Mouse (Mus musculus): Measurements from ENCODE around the gene Pacs1. TPM values are rescaled to one million over a fixed set of nuclear protein-coding genes. Genes with fewer than 3 reads are reported as not detected.

Gene Pacs1
- polyA plus RNA-seq (2017; shearing (Covaris generic)): 95.2 TPM

DNA sequence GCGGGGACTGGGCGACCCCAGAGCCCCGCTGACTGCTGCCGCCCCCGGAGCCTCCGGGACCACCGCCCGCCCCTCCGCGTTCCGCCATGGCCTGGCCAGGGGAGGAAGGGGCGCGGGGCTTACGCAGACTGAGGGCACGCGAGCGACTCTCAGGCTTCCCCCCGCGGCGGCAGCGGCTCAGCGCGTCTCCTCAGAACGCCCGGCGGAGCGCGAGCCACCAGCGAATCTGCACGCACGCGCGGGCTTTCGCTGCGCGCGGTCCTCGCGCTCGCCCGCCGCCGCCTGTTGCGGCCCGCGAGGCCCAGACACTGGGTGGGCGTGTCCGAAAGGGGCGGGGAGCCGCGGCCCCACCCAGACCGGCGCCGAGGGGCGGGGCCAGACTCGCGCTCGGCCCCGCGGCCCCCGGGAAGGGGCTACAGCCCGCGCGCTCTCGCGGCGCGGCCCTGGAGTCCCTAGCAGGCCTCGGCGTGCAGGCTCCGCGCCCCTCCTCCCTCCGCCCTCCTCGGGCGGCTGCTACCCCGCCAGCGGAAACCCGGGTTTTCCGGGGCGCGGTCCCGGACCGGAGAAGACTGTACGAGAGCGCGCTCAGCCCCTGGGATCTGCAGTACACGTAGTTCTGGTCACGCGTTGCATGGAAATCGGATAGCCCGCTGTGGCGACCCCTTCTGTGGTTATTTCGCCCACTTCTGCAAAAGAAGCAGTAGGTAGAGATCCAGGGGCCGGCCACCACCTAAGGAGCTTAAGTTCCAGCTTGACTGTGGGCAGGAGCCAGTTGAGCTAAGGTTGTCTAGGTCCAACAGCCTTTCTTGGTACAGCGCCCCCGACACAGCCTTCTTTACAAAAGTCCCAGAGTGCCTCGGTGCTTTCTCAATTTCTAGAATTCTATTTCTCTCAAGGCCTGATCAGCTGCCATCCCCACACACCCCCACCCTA lies at the start of gene Pacs1:
TSS of gene Pacs1 (minus strand) at position 319 of the 933 bp plus-strand sequence.

DNA sequence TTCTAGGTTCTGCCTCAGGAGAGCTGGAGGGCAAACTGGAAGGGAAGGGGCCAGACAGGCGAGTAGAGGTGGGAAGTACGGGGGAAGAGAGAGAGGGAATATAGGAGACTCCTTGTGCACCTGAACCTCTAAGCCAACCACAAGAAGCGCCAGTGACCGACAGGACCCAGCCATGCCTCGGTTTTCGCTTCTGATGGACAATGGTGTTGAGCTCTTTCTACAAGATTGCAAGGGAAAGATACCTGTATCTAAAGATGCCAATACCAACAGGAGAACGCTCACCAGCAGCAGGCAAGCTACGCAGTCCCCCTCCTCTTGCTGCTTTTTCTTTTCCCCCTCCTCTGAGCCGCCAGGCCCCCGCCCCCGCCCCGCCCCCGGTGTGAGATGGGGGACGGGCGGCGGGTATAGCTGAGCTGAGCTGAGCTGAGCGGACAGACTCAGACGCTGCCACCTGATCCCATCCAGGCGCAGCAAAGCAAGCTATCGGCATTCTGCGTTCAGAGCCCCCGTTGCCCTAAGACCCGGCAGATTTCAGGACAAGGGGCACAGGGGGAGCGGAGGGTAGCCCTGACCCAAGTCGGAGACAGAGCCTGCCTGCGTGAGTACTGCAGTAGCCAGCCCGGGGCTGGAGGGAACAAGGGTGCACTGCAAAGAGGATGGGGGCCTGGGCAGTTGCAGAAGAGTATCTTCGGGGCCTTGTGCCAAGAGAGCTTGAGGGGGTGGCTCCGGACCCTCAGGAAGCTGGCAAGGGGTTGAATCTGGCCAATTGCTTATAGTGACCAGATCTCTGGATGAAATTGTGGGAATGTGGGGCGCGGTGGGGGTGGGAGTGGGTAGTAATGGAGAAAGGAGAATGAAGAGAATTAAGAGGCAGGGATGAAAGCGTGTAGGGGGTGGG lies 25.2 kb upstream of the Pacs1 start, which contains the start of gene Gal3st3:
TSS of gene Gal3st3 (plus strand) at position 429 of the 898 bp plus-strand sequence.

DNA sequence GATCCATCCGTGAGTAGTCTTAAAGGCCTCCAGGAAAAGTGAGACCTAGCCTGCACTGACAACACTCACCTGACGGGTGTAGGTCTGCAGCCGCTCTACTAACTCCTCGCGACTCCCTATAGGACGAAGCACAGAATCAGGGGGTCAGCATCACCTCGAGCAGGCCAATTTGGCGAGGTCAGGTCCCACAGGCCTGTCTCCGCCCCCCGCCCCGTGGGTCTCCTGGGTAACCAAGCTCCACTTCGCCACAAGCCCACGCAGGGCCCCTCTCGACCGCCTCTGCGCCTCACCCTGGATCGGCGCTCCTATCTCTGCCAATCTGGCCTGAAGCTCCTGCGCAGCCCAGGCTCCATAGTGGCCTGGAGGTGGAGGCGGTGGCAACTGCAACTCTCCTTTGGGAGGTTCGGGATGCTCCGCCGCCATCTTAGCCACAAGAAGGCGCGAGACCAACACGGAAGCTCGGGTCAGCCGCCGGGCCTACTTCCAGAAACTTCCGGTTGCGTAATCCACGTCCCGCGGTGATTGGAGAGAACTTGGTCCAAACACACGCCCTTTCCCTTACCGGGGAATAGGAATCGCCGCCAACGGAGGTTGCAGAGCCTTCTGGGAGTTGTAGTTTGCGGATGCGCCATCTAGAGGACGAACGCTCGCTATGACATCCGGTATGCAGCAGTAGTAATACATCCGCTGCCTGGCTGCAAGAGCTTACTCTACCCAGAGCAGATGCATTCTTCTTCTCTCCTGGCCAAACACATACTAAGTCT lies 22.2 kb upstream of the Pacs1 start, which contains the start of gene Sf3b2:
TSS of gene Sf3b2 (minus strand) at position 484 of the 764 bp plus-strand sequence.

DNA sequence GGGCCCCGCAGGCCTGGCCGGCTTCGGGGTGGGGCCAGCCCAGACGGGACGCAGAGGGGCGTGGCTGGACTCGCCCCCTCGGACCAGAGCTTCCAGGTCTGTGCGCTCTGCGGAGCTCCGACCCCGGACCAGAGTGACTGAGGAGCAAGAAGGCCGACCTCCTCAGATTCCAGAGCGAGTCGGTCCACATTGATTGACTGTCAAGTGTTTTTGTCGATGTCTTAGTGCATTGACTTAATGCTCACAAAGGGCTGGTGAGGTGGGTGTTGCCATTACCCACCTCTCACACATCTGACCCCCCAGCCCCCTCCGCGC lies 154.6 kb downstream of the Pacs1 start, which contains the start of gene Klc2:
TSS of gene Klc2 (minus strand) at position 177 of the 315 bp plus-strand sequence.

DNA sequence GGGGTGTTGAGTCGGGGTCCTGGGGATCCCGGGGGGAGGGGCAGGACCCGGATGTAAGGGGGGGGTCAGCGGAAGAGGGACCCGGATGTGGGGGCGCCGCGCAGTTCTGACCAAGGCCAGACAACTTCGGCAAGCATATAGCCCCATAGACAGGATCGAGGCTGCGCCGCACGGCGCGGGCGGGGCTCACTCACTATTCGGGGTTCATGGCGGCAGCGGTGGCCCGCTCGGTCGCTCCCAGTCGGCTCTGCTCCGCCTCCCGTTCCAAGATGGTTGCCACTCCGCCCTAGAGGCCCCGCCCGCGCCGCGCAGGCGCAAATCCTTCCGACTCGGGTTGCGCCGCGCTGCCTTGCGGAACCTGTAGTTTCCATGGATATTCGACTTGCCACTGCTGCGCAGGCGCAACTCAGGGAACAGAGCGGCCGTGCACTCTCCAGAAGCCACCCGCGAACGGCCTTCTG lies 166.2 kb downstream of the Pacs1 start, which contains the start of gene Rab1b:
TSS of gene Rab1b (minus strand) at position 342 of the 461 bp plus-strand sequence.

DNA sequence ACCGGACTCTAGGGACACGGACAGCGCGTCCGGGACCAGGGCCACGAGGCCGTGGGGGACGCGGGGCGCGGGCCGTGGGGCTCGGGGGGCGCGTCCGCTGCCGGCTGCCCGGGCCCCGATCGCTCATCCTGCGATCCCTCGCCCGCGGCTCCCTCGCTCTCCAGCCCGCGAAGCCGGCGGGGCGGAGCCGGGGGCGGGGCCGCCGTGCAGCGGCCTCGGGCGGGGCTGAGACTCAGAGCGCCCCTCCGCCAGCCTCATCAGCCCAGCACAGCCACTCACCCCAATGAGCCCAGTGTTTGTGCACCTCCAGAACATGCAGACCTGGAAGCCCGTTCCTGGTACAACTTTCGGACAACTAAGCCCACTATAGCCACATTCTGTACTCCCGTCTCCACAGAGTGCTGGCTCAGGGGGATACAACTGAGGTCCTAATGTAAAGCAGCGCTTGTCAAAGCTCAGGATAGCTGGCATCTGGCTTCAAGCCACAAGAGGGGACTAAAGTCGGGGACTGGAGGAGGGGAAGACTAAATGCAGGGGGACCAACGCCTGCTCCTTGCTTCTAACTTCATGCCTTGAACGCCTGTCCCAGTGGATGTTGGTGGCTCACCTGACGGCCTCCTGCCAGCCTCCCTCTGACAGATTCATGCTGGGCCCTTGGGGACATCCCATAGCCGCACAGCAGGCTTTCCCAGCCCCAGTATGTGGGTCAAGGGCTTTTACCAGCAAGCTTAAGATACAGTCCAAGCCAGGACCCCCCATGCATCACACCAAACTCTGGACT lies 174.4 kb downstream of the Pacs1 start, which contains the start of gene Cnih2:
TSS of gene Cnih2 (minus strand) at position 159 of the 781 bp plus-strand sequence.

DNA sequence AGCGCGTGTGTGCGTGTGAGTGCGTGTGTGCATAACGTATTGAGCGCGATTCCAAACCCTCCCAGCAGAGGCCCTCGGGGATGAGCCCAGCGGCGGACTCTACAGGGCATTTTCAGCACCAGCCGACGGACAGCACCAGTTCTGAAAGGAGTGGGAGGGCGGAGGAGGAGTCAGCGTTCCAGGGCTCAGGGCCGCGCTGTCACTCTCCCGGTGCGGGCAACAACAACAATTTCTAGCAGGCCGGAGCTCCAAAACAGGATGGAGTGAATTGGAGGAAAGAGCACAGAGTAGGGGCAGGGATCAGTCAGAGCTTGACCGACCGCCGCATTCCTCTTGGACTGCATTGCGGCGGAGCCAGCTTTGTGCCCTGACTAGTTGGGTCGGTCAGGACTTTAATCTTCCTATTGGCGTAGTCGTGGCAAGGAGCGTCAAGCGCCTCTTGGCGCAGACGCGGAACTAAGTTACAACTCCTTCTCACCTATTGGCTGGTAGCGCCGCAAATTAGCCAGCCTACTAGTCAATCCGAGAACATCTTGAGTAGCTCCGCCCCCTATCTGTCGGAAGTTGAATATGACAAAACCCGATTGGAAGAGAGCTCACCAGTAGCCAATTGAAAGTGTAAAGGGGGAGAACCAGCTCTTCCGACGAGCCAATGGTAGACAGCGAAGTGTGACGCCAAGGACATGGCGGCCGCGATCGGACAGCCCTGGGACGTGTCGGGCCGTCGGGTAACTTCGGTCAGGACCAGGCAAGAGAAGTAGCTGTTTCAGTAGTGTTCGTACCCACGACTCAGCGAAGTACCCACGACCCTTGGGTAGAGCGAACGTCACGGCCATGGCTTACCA lies 184.8 kb downstream of the Pacs1 start, which contains the start of gene Yif1a:
TSS of gene Yif1a (plus strand) at position 655 of the 845 bp plus-strand sequence.

DNA sequence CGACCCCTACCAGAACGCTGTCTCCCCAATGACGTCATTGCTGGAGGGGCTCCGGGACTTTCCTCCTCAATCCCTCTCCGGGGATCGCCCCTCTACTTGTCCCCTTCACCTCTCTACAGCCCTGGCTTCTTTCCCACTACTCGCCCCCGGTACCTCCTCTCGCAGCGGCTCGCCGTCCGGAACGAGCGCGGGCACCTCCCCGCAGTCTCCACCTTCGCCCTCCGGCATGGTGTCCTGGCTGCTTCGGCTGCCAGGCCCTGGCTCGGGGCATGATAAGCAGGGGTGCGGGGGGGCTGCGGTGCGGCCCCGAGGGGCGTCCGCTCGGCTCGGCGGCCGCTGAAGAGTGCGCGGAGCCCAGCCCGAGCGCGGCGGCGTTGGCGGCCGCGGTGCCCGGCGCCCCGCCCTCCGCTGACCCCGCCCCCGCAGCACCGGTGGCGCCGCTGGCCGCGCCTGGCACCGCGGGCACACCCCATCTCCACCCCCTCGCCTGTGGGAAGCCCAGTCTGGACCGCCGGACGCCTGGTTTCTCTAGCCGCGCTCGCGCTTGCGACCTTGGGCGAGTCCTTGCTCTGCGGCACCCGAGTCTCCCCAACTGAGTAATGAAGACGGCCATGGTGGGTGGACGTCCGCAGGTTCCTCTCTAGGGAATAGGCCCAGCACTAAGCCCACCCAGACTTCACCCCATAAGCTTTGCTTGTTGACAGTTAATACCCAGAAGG lies 187.6 kb downstream of the Pacs1 start, which contains the start of gene Tmem151a:
TSS of gene Tmem151a (minus strand) at position 387 of the 719 bp plus-strand sequence.

Other genes starting within 250 kb of the Pacs1 start
- gene Slc29a2, start 249.3 kb downstream of the Pacs1 start, polyA plus RNA-seq (2017; shearing (Covaris generic)): 2.2 TPM
- gene B4gat1, start 234.3 kb downstream of the Pacs1 start, polyA plus RNA-seq (2017; shearing (Covaris generic)): 3.6 TPM
- gene AC124502.3, start 234.2 kb downstream of the Pacs1 start, polyA plus RNA-seq (2017; shearing (Covaris generic)): 2.4 TPM
- 84.9 TPM for gene Brms1, start 231.8 kb downstream of the Pacs1 start, polyA plus RNA-seq (2017; shearing (Covaris generic))
- 0.35 TPM for gene Rin1, start 222.6 kb downstream of the Pacs1 start, polyA plus RNA-seq (2017; shearing (Covaris generic))
- gene Cd248, start 205.0 kb downstream of the Pacs1 start, polyA plus RNA-seq (2017; shearing (Covaris generic)): not detected
- gene Tmem151a, start 187.6 kb downstream of the Pacs1 start, polyA plus RNA-seq (2017; shearing (Covaris generic)): 0.57 TPM
- 28.5 TPM for gene Yif1a, start 184.6 kb downstream of the Pacs1 start, polyA plus RNA-seq (2017; shearing (Covaris generic))
- 0.87 TPM for gene Cnih2, start 174.6 kb downstream of the Pacs1 start, polyA plus RNA-seq (2017; shearing (Covaris generic))
- gene Rab1b, start 166.0 kb downstream of the Pacs1 start, polyA plus RNA-seq (2017; shearing (Covaris generic)): 151 TPM
- gene Klc2, start 154.6 kb downstream of the Pacs1 start, polyA plus RNA-seq (2017; shearing (Covaris generic)): 2.6 TPM
- gene Sf3b2, start 22.3 kb upstream of the Pacs1 start, polyA plus RNA-seq (2017; shearing (Covaris generic)): 294 TPM
- gene Gal3st3, start 25.2 kb upstream of the Pacs1 start, polyA plus RNA-seq (2017; shearing (Covaris generic)): not detected
- not detected for gene Catsper1, start 62.6 kb upstream of the Pacs1 start, polyA plus RNA-seq (2017; shearing (Covaris generic))
- gene Cst6, start 76.5 kb upstream of the Pacs1 start, polyA plus RNA-seq (2017; shearing (Covaris generic)): 0.65 TPM
- 35.1 TPM for gene Eif1ad, start 93.6 kb upstream of the Pacs1 start, polyA plus RNA-seq (2017; shearing (Covaris generic))
- gene Banf1, start 94.0 kb upstream of the Pacs1 start, polyA plus RNA-seq (2017; shearing (Covaris generic)): 156 TPM
- gene Sart1, start 115.6 kb upstream of the Pacs1 start, polyA plus RNA-seq (2017; shearing (Covaris generic)): 218 TPM
- gene Tsga10ip, start 129.4 kb upstream of the Pacs1 start, polyA plus RNA-seq (2017; shearing (Covaris generic)): not detected
- gene Drap1, start 151.9 kb upstream of the Pacs1 start, polyA plus RNA-seq (2017; shearing (Covaris generic)): 175 TPM
- 24.5 TPM for gene AI837181, start 152.0 kb upstream of the Pacs1 start, polyA plus RNA-seq (2017; shearing (Covaris generic))
- gene Fosl1, start 174.4 kb upstream of the Pacs1 start, polyA plus RNA-seq (2017; shearing (Covaris generic)): 0.77 TPM
- gene Ccdc85b, start 184.8 kb upstream of the Pacs1 start, polyA plus RNA-seq (2017; shearing (Covaris generic)): 4.4 TPM
- gene Fibp, start 187.5 kb upstream of the Pacs1 start, polyA plus RNA-seq (2017; shearing (Covaris generic)): 68.1 TPM
- gene Ctsw, start 195.4 kb upstream of the Pacs1 start, polyA plus RNA-seq (2017; shearing (Covaris generic)): 191 TPM
- gene Efemp2, start 200.8 kb upstream of the Pacs1 start, polyA plus RNA-seq (2017; shearing (Covaris generic)): 0.86 TPM
- gene Mus81, start 215.3 kb upstream of the Pacs1 start, polyA plus RNA-seq (2017; shearing (Covaris generic)): 24.6 TPM
- 2,701 TPM for gene Cfl1, start 217.3 kb upstream of the Pacs1 start, polyA plus RNA-seq (2017; shearing (Covaris generic))
- gene 1700020D05Rik, start 230.7 kb upstream of the Pacs1 start, polyA plus RNA-seq (2017; shearing (Covaris generic)): not detected
- 3.8 TPM for gene Snx32, start 237.4 kb upstream of the Pacs1 start, polyA plus RNA-seq (2017; shearing (Covaris generic))

Data from effector memory CD4-positive, alpha-beta T cell, adult 5 months (primary cell).